Mouse (Mus musculus) hindbrain, postnatal 0 days (tissue): ENCODE data around the gene Actr5. TPM values are rescaled to one million over a fixed set of nuclear protein-coding genes. Genes with fewer than 3 reads are reported as not detected.

Experiments used
- ATAC-seq: fragments of 200-750 bp; cut with Nextera tagmentation; 2 replicates; pipeline ENCODE4 v1.8.0; 2017; ENCODE audit warnings: mild to moderate bottlenecking, moderate TSS enrichment, moderate library complexity
- DNase-seq: peaks from one replicate; pipeline ENCODE4 v3.0.0-alpha.2; 2015; ENCODE audit warnings: low spot score
- H3K27ac ChIP-seq: fragments of 300-500 bp; sonication (generic); 2 replicates; pipeline ENCODE4 v1.5.1; 2014; ENCODE audit warnings: mild to moderate bottlenecking
- H3K27me3 ChIP-seq: fragments of 300-500 bp; sonication (generic); 2 replicates; pipeline ENCODE4 v1.6.1; 2014; ENCODE audit warnings: low read length, mixed read lengths; ENCODE audit not compliant: insufficient read depth
- H3K36me3 ChIP-seq: fragments of 300-500 bp; sonication (generic); 2 replicates; pipeline ENCODE4 v1.6.1; 2014; ENCODE audit warnings: low read length, mixed read lengths; ENCODE audit not compliant: insufficient read depth
- H3K4me1 ChIP-seq: fragments of 300-500 bp; sonication (generic); 2 replicates; pipeline ENCODE4 v1.6.1; 2014; ENCODE audit warnings: antibody characterized with exemption, low read length, mixed read lengths; ENCODE audit not compliant: insufficient read depth
- H3K4me2 ChIP-seq: fragments of 300-500 bp; sonication (generic); 2 replicates; pipeline ENCODE4 v1.6.1; 2014; ENCODE audit warnings: low read depth, mild to moderate bottlenecking, low read length, moderate library complexity, mixed read lengths
- H3K4me3 ChIP-seq: fragments of 300-500 bp; sonication (generic); 2 replicates; pipeline ENCODE4 v1.5.1; 2014; ENCODE audit warnings: low read length
- H3K9ac ChIP-seq: fragments of 300-500 bp; sonication (generic); replicated peaks from 2 replicates; pipeline ENCODE4 v1.6.1; 2014; ENCODE audit warnings: mild to moderate bottlenecking, low read length, moderate library complexity, mixed read lengths
- H3K9me3 ChIP-seq: fragments of 300-500 bp; sonication (generic); 2 replicates; pipeline ENCODE4 v1.6.1; 2016; ENCODE audit warnings: low read length, mixed read lengths
- CTCF ChIP-seq: IDR thresholded peaks from 2 replicates; pipeline ENCODE4 v1.5.1; 2016; ENCODE audit warnings: antibody characterized with exemption, control low read depth, low read depth
- WGBS: fragments of 180-500 bp; shearing (Covaris S2); extraction: QIAGEN DNeasy Blood & Tissue Kit; methylation state at CpG from one replicate; pipeline ENCODE4 v1.1.7; 2014; 5-methylcytosine and 5-hydroxymethylcytosine counted together
- polyA plus RNA-seq: library from polyadenylated mRNA; unstranded; fragments of >200 nt; fragmentation: Nextera tagmentation; extraction: Ambion mirVana; gene quantifications from 2 replicates; pipeline ENCODE4 v1.2.1, GENCODE M21; 2015
- total RNA-seq: library from RNA; depleted of rRNA; stranded (reverse); fragments of >200 nt; gene quantifications from 2 replicates; pipeline ENCODE4 v1.2.3, GENCODE M21; 2014

Actr5 gene
- total and polyA plus RNA-seq, 2 experiments from 2014 or later = 8.0 to 25.4 TPM

GRCm38 (mm10) chr2:158593371-158593770 is 31.3 kb upstream of the Actr5 start:
- DNase-seq (no peak), ATAC-seq (no peak)
- WGBS = 78% methylated on average over 4 of the region's 4 CpGs
- peaks cover 18% of the 10 kb centered on the region; the same call in 1 of the 2 replicates for H3K4me1 ChIP-seq
- no peaks in the 10 kb centered on the region for H3K36me3 ChIP-seq
- no peak overlapping the region for H3K4me3 ChIP-seq
- H3K9me3 ChIP-seq = no peaks in the 10 kb centered on the region
- no peak overlapping the region for H3K9ac ChIP-seq
- peaks cover 2% of the 10 kb centered on the region; the same call in 1 of the 2 replicates for H3K27me3 ChIP-seq
- H3K27ac ChIP-seq = no peak overlapping the region
- TF ChIP-seq CTCF = no peak
- no peak overlapping the region for H3K4me2 ChIP-seq

DNA sequence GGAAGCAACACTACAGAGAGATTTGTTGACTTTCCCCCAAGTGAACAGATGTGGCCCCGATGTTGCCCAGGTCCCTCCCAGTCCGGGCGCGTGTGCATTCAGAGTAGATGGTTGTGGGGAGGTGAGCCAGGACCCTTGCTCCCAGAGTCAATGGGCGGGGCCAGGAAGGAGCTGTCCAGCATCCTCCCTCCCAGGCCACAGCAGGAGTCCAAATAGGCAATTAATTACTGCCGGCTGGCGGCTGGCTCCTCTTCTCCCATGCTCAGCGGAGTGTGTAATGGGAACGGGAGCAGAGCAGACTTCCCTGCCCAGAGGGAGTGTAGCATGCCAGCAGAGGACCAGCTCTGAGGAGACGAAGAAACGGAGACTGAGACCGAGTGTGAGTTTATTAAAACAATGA is 29.6 kb upstream of the Actr5 start:
- DNase-seq (peak; percentile 89), ATAC-seq (peak; percentile 86)
- peak overlapping the region; percentile 41 for H3K4me2 ChIP-seq
- peak overlapping the region; percentile 6 for H3K4me3 ChIP-seq
- no peak for TF ChIP-seq CTCF
- H3K36me3 ChIP-seq = no peaks in the 10 kb centered on the region
- under 1% methylated on average over 12 of the region's 12 CpGs for WGBS
- H3K27me3 ChIP-seq = peaks cover 2% of the 10 kb centered on the region
- H3K27ac ChIP-seq = peak overlapping the region; percentile 23; the same call in 1 of the 2 replicates
- H3K9ac ChIP-seq = 0 out of 2 replicates have a peak overlapping the region, but pooled peaks have one; percentile 1
- H3K4me1 ChIP-seq = peaks cover 11% of the 10 kb centered on the region; the same call in 1 of the 2 replicates
- no peaks in the 10 kb centered on the region for H3K9me3 ChIP-seq

- no peak for TF ChIP-seq CTCF
- H3K9ac ChIP-seq = 0 out of 2 replicates have a peak overlapping the region, but pooled peaks have one; percentile 1
- H3K4me3 ChIP-seq = peak overlapping the region; percentile 6; the same call in 1 of the 2 replicates
Measured at GRCm38 (mm10) chr2:158595577-158595976, 29.1 kb upstream of the Actr5 start.

GRCm38 (mm10) chr2:158596803-158597202 is 27.9 kb upstream of the Actr5 start:
- Histone ChIP-seq H3K27ac (no peak overlapping the region), H3K4me2 (no peak overlapping the region), H3K4me1 (peaks cover 11% of the 10 kb centered on the region; the same call in 1 of the 2 replicates), H3K4me3 (no peak overlapping the region), H3K36me3 (no peaks in the 10 kb centered on the region), H3K27me3 (peaks cover 2% of the 10 kb centered on the region), H3K9me3 (no peaks in the 10 kb centered on the region), H3K9ac (no peak overlapping the region)
- no peak for ATAC-seq
- TF ChIP-seq CTCF = no peak
- WGBS = 75% methylated on average over 1 of the region's 1 CpGs
- no peak for DNase-seq

More at GRCm38 (mm10) chr2:158595577-158595976, 29.1 kb upstream of the Actr5 start:
- ATAC-seq (no peak), DNase-seq (no peak)
- Histone ChIP-seq H3K9me3 (no peaks in the 10 kb centered on the region), H3K4me2 (peak overlapping the region; percentile 41), H3K27me3 (peaks cover 2% of the 10 kb centered on the region), H3K27ac (peak overlapping the region; percentile 23; the same call in 1 of the 2 replicates), H3K4me1 (peaks cover 11% of the 10 kb centered on the region; the same call in 1 of the 2 replicates), H3K36me3 (no peaks in the 10 kb centered on the region)
- WGBS = 12% methylated on average over 7 of the region's 7 CpGs

DNA sequence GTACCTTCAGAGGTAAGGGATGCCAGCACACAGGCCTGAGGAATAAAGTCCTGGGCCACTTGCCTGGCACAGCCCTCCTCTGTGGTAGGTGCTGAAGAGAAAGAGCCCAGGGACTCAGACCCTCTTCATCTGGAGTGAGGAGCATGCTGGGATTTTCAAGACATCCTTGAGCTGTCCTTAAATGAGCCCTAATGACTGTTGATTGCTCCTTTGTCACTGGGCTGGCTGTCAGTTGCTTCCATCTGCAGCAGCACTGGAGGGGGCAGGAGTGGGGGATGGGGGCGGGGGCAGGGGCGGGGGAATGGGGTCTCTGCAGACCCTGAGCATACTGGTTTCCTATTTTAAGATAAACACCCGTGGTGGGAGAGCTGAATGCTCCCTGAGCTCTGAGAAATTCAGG is 24.2 kb upstream of the Actr5 start:
- Histone ChIP-seq H3K4me2 (no peak overlapping the region), H3K4me1 (peaks cover 2% of the 10 kb centered on the region; the same call in 1 of the 2 replicates), H3K36me3 (no peaks in the 10 kb centered on the region), H3K9me3 (no peaks in the 10 kb centered on the region), H3K27ac (no peak overlapping the region), H3K9ac (no peak overlapping the region), H3K4me3 (no peak overlapping the region), H3K27me3 (no peaks in the 10 kb centered on the region; the same call in 1 of the 2 replicates)
- ATAC-seq (no peak), DNase-seq (no peak)
- WGBS = 31% methylated on average over 3 of the region's 3 CpGs
- TF ChIP-seq CTCF = no peak

DNA sequence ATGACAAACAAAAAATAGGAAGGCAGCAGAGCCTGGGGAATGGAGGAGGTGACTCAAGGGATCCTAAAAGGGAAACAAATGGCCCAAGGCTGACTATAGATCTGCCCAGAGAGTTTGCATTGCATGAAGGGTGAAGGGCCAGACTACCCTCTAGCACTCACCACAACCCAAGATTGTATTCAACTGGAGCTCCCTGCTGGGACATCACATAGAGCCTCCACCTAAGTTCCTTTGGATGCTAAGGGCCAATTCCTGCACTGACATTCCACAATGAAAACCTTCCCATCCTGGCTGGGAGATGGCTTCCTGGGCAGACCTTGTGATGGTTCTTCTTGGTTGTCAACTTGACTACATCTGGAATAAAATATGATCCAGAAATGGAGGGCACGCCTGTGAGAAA is 23.4 kb upstream of the Actr5 start:
- Histone ChIP-seq H3K36me3 (no peaks in the 10 kb centered on the region), H3K9me3 (no peaks in the 10 kb centered on the region), H3K9ac (no peak overlapping the region), H3K27me3 (no peaks in the 10 kb centered on the region; the same call in 1 of the 2 replicates), H3K4me3 (no peak overlapping the region), H3K4me2 (no peak overlapping the region), H3K4me1 (no peaks in the 10 kb centered on the region; the same call in 1 of the 2 replicates), H3K27ac (no peak overlapping the region)
- DNase-seq = no peak
- ATAC-seq = no peak
- WGBS = 81% methylated on average over 1 of the region's 1 CpGs
- no peak for TF ChIP-seq CTCF

- H3K27me3 ChIP-seq = peaks cover 9% of the 10 kb centered on the region
- no peaks in the 10 kb centered on the region; the same call in 1 of the 2 replicates for H3K4me1 ChIP-seq
- ATAC-seq (peak; percentile 53), DNase-seq (peak; percentile 43)
- 22% methylated on average over 15 of the region's 15 CpGs for WGBS
- H3K9ac ChIP-seq = no peak overlapping the region
- H3K4me3 ChIP-seq = no peak overlapping the region
- no peaks in the 10 kb centered on the region for H3K9me3 ChIP-seq
- no peak overlapping the region for H3K4me2 ChIP-seq
- no peaks in the 10 kb centered on the region for H3K36me3 ChIP-seq
- no peak for TF ChIP-seq CTCF
- H3K27ac ChIP-seq = peak overlapping the region; percentile 11; the same call in 1 of the 2 replicates
Measured at GRCm38 (mm10) chr2:158602663-158603062, 22.0 kb upstream of the Actr5 start.
